Mouse (Mus musculus) lung, postnatal 0 days (tissue): ENCODE measurements around the gene Ccdc107.

Source experiments
- CTCF ChIP-seq: IDR thresholded peaks from 2 replicates; pipeline ENCODE4 v1.5.1; 2016; ENCODE audit warnings: antibody characterized with exemption, mild to moderate bottlenecking
- EP300 ChIP-seq: IDR thresholded peaks from 2 replicates; pipeline ENCODE4 v1.6.1; 2016; ENCODE audit warnings: antibody characterized with exemption, mild to moderate bottlenecking, control low read depth

- TF ChIP-seq EP300: no peak
- TF ChIP-seq CTCF: no peak
Observed at GRCm38 (mm10) chr4:43513300-43513699, 20.6 kb downstream of the Ccdc107 start.
